Mouse (Mus musculus) brain, embryonic 14.5 days (tissue): ENCODE data around the gene Elovl5.

Experiments
- CTCF ChIP-seq: fragments of 200-500 bp; IDR thresholded peaks from 2 replicates; pipeline ENCODE4 v1.5.1; 2012; ENCODE audit warnings: inconsistent platforms, mild to moderate bottlenecking, moderate library complexity, borderline replicate concordance; ENCODE audit not compliant: insufficient read depth, insufficient read length; ENCODE audit errors: extremely low read depth
- POLR2A ChIP-seq: fragments of 200-500 bp; IDR thresholded peaks from 2 replicates; pipeline ENCODE4 v1.6.1; 2012; ENCODE audit warnings: mild to moderate bottlenecking, inconsistent platforms, borderline replicate concordance; ENCODE audit not compliant: poor library complexity, insufficient read depth, insufficient read length, severe bottlenecking; ENCODE audit errors: extremely low read depth

DNA sequence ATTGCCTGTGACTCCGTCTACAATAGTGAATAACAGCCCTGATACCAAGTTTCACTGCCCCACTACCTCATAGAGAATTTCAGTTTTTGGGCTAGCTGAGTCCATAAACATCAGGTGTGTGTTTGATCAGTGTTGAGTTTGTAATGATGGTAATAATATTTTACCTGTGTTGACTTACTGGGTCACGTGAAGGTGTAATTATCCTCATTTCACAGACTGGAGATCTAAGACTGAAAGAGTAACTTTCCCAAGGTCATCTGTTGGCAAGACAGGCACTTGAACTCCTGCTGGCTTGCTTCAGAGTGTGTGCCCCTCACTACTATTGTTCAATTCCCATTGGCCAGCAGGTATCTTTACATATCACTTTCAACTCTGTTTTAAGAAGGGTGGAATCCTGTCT is 31.1 kb downstream of the Elovl5 start:
- TF ChIP-seq POLR2A (no peak), CTCF (no peak)
